Mouse (Mus musculus): ENCODE results near the gene Svbp.

Gene Svbp

DNA sequence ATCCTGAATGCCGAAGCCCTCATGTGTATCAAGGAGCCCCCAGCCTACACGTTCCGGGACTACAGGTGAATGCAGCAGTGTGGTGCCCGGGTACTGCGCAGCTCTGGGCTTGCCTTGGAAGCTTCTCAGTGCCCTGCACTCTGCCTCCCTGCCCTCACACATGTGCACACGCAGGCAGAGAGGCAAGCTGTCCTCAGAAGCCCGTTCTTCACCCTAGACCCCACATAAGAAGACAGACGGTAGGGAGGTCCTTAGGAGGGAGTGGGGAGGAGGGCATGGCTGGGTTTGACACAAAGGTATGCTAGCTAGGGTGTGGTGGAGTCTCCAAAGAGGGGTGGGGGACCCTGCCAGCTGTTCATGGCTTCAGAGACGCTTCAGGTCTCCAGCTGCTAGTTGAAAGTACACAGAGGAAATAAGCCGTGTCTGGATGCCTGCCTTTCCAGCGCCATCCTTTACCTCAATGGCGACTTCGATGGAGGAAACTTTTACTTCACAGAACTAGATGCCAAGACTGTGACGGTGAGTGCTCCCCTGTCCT is 51.7 kb downstream of the Svbp start:
- DNase-seq (ENCODE audit: low spot score), result no peak

DNA sequence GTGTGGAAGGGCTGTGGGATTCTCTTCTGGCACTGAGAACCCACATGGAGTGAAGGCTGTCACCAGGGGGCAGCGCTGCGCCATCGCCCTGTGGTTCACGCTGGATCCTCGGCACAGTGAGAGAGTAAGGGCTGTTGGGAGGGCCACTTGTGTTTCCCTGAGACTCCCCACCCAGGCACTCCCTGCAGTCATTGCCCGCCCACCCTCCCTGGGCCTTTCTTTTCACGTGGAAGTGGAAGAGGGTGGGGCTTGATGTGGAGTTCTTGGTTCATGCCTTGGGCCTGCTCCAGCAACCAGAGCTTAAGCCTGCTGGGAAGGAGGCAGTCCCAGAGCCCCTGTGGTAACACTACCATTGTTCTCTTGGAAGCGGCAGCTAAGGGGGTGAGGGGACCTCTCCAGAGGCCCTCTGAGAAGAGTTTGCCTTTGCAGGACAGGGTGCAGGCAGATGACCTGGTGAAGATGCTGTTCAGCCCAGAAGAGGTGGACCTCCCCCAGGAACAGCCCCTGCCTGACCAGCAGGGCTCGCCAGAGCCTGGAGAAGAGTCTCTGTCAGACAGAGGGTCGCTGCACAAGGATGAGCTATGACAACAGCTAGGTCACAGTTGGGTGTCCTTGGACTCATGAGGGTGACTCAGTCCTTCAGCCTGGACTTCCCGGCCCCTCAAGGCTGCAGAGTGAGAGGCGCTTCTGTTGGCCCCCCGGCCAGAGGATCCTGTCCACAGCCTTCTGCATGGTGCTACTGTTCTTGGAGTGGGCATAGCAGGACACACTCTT is 52.5 kb downstream of the Svbp start:
- DNase-seq (ENCODE audit: low spot score), result peak; percentile 56

DNA sequence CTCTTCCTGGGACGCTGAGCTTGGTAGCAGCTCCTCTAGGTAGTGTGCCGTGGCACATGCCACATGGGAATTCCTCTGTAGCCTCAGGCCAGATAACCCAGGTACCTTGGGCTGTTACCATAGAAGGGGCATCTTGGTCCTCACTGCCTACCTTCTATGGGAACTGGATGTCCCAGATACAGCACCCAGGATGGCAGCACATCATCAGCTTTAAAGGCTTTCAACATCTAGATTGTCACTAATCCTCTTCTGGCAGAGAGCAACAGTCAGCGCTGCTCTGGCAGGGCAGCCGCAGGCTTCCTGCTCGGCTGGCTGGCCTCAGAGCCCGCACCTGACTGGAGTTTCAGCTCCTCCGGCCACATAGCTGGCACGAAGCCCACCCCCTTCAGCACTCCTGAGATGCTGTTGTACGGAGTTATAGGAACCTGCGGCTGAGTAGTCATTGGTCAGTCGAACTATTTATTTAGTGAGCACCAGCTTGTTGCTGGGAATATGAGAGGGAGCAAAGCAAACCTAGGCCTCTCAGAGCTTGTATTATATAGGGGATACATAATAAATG is 53.4 kb downstream of the Svbp start:
- no peak for DNase-seq (ENCODE audit: low spot score)

All from T-cell, adult 2 months (primary cell).